Mouse (Mus musculus): Measurements from ENCODE around the gene Ly6g5c.

The Ly6g5c gene

GRCm38 (mm10) chr17:35146139-35146538, 38.1 kb downstream of the Ly6g5c start:
- no peak for DNase-seq

GRCm38 (mm10) chr17:35147348-35147747, 39.3 kb downstream of the Ly6g5c start:
- no peak for DNase-seq

- DNase-seq, result no peak
Observed at GRCm38 (mm10) chr17:35147922-35148639, 40.0 kb downstream of the Ly6g5c start.

- no peak for DNase-seq
Observed at GRCm38 (mm10) chr17:35152121-35152520, 44.0 kb downstream of the Ly6g5c start.

- no peak for DNase-seq
Observed at GRCm38 (mm10) chr17:35153077-35153476, 45.0 kb downstream of the Ly6g5c start.

- no peak for DNase-seq
Observed at GRCm38 (mm10) chr17:35153931-35154330, 45.9 kb downstream of the Ly6g5c start.

GRCm38 (mm10) chr17:35154616-35155015, 46.5 kb downstream of the Ly6g5c start:
- DNase-seq, result no peak

GRCm38 (mm10) chr17:35155451-35155850, 47.4 kb downstream of the Ly6g5c start:
- DNase-seq, result no peak

- no peak for DNase-seq
Observed at GRCm38 (mm10) chr17:35156461-35157200, 48.6 kb downstream of the Ly6g5c start.

GRCm38 (mm10) chr17:35157254-35157653, 49.2 kb downstream of the Ly6g5c start:
- no peak for DNase-seq

- DNase-seq, result no peak
Observed at GRCm38 (mm10) chr17:35157661-35158175, 49.6 kb downstream of the Ly6g5c start.

GRCm38 (mm10) chr17:35158850-35159593, 50.9 kb downstream of the Ly6g5c start:
- DNase-seq, result no peak

GRCm38 (mm10) chr17:35159638-35160037, 51.6 kb downstream of the Ly6g5c start:
- no peak for DNase-seq

GRCm38 (mm10) chr17:35161421-35161820, 53.3 kb downstream of the Ly6g5c start:
- no peak for DNase-seq
